Mouse (Mus musculus): ENCODE data around the gene Ppp1r36. TPM values are rescaled to one million over a fixed set of nuclear protein-coding genes. Genes with fewer than 3 reads are reported as not detected.
"Not testable (repeated sequence)": the region's sequence is repeated elsewhere in the genome, so short reads cannot be mapped to it uniquely, and the experiment has no call there.

Gene Ppp1r36
- polyA plus RNA-seq, 1 experiment from 2014 or later = 3.4 TPM

DNA sequence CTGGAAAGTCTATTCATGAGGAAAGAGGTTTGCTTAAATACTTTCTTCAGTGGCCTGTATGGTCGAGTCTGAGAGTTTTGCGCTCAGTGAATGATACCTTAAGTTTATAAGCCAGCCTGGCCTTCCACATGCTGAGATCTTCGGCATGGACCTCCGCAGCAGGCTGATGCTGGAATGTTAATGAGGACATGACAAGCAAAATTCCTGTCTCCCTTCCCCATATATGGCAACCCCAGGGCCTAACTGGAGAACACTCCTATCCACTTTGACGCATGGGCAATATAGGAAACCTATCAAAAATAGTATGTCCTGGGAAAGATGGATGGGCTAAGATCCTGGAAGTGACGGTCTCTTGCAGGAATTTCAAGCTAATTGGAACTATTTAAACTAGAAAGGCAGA is 30.8 kb downstream of the Ppp1r36 start:
- WGBS = 85% methylated on average over 6 of the region's 6 CpGs
- H3K4me1 ChIP-seq (ENCODE audit: control insufficient read depth, insufficient read depth, low read length) = peaks cover 4% of the 10 kb centered on the region; the same call in 1 of the 2 replicates
- no peak overlapping the region for H3K27ac ChIP-seq (ENCODE audit: low read depth, low read length)
- no peak overlapping the region for H3K4me2 ChIP-seq (replicated peaks; ENCODE audit: low read depth, low read length)
- ATAC-seq (ENCODE audit: low FRiP score, low TSS enrichment) = no peak
- H3K27me3 ChIP-seq (ENCODE audit: control insufficient read depth, insufficient read depth, low read length) = no peaks in the 10 kb centered on the region
- H3K9me3 ChIP-seq (ENCODE audit: control insufficient read depth, low read length) = no peaks in the 10 kb centered on the region
- no peak overlapping the region for H3K4me3 ChIP-seq (ENCODE audit: low read length)
- no peak overlapping the region for H3K9ac ChIP-seq (ENCODE audit: low read depth, low read length)
- H3K36me3 ChIP-seq (ENCODE audit: control insufficient read depth, insufficient read depth, low read length) = no peaks in the 10 kb centered on the region

DNA sequence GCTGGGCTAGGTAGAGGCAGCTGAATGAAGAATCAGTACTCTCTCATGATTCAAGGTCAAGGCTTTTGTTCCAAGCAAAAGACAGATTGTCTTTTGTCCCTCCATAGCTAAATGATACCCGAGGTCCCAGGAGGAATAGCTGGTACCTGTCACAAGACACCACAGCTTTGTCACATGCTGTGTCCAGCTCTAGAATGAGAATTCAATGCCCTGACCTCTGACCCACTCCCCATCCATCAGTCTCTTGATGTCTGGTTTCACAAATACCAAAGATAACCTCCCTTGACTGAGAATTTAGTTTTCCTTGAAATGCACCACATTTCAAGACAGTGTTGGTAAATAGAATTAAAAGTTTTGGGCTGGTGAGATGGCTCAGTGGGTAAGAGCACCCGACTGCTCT is 34.9 kb downstream of the Ppp1r36 start:
- H3K4me1 ChIP-seq (ENCODE audit: control insufficient read depth, insufficient read depth, low read length) = no peaks in the 10 kb centered on the region
- WGBS = 50% methylated on average over 2 of the region's 2 CpGs
- H3K4me3 ChIP-seq (ENCODE audit: low read length) = no peak overlapping the region
- H3K27ac ChIP-seq (ENCODE audit: low read depth, low read length) = no peak overlapping the region
- H3K9me3 ChIP-seq (ENCODE audit: control insufficient read depth, low read length) = no peaks in the 10 kb centered on the region
- no peak for ATAC-seq (ENCODE audit: low FRiP score, low TSS enrichment)
- H3K36me3 ChIP-seq (ENCODE audit: control insufficient read depth, insufficient read depth, low read length) = no peaks in the 10 kb centered on the region
- no peak overlapping the region for H3K9ac ChIP-seq (ENCODE audit: low read depth, low read length)
- H3K27me3 ChIP-seq (ENCODE audit: control insufficient read depth, insufficient read depth, low read length) = no peaks in the 10 kb centered on the region
- no peak overlapping the region for H3K4me2 ChIP-seq (replicated peaks; ENCODE audit: low read depth, low read length)

DNA sequence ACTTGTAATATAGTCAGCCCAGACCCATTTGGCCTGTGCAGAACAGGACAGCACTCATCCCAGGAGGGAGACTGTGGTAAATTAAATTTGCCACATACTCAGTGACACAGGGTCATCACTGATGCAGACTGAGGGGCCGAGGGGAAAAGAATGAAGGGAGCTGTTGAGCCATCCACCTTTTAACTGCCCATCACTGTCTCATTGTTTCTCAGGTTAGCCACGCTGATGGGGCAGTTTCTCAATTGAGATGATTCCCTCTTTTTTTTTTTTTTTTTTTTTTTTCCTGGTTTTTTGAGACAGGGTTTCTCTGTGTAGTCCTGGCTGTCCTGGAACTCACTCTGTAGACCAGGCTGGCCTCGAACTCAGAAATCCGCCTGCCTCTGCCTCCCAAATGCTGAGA is 41.1 kb downstream of the Ppp1r36 start:
- H3K9me3 ChIP-seq (ENCODE audit: control insufficient read depth, low read length); H3K9ac ChIP-seq (ENCODE audit: low read depth, low read length); H3K4me2 ChIP-seq (replicated peaks; ENCODE audit: low read depth, low read length); H3K36me3 ChIP-seq (ENCODE audit: control insufficient read depth, insufficient read depth, low read length); H3K27ac ChIP-seq (ENCODE audit: low read depth, low read length); H3K4me3 ChIP-seq (ENCODE audit: low read length); H3K4me1 ChIP-seq (ENCODE audit: control insufficient read depth, insufficient read depth, low read length); H3K27me3 ChIP-seq (ENCODE audit: control insufficient read depth, insufficient read depth, low read length); ATAC-seq (ENCODE audit: low FRiP score, low TSS enrichment): not testable (repeated sequence)
- whole genome bisulfite sequencing = 82% methylated on average over 4 of the region's 4 CpGs

DNA sequence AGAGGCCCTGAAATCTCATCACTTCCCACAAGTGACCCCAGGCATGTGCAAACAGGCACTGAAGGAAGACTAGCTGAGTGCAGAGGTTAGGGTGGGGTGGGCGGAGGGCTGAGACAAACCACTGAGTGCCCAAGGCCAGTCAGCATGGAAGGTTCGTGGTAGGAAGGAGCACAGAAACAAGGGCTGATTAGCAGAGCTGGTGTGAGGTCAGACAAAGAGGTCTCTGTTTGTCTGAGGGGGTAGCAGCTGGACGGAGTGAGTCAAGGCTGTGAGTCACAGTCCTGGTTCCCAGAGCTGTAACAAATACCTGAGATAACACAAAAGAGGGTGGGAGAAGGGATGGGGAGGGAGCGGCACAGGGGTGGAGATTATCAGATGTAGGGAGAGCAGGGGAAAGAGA is 41.7 kb downstream of the Ppp1r36 start:
- H3K9me3 ChIP-seq (ENCODE audit: control insufficient read depth, low read length) = no peaks in the 10 kb centered on the region
- H3K4me1 ChIP-seq (ENCODE audit: control insufficient read depth, insufficient read depth, low read length) = peaks cover 8% of the 10 kb centered on the region; the same call in 1 of the 2 replicates
- H3K9ac ChIP-seq (ENCODE audit: low read depth, low read length) = no peak overlapping the region
- no peak overlapping the region for H3K4me2 ChIP-seq (replicated peaks; ENCODE audit: low read depth, low read length)
- peak; percentile 44; the same call in 1 of the 2 replicates for ATAC-seq (ENCODE audit: low FRiP score, low TSS enrichment)
- no peak overlapping the region for H3K4me3 ChIP-seq (ENCODE audit: low read length)
- WGBS = 46% methylated on average over 4 of the region's 4 CpGs
- no peaks in the 10 kb centered on the region for H3K27me3 ChIP-seq (ENCODE audit: control insufficient read depth, insufficient read depth, low read length)
- no peaks in the 10 kb centered on the region for H3K36me3 ChIP-seq (ENCODE audit: control insufficient read depth, insufficient read depth, low read length)
- H3K27ac ChIP-seq (ENCODE audit: low read depth, low read length) = no peak overlapping the region

DNA sequence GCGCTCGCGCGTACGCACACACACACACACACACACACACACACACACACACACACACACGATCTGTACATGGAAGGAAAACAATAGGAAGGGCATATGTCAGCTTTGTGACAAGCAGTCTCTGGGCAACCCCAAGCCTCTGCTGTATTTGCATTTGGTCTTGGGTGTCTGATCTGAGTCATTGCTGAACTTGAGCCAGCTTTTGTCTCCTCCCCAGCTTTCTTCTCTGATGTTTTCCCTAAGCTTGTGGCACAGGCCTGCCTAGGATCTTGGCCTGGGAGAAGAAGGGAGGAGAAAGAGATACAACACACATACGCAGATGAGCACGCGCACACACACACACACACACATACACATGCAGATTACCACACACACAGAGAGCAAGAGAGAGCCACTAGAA is 46.1 kb downstream of the Ppp1r36 start:
- Histone ChIP-seq H3K4me3 (ENCODE audit: low read length) (no peak overlapping the region), H3K4me2 (replicated peaks; ENCODE audit: low read depth, low read length) (no peak overlapping the region)
- ATAC-seq (ENCODE audit: low FRiP score, low TSS enrichment) = no peak

DNA sequence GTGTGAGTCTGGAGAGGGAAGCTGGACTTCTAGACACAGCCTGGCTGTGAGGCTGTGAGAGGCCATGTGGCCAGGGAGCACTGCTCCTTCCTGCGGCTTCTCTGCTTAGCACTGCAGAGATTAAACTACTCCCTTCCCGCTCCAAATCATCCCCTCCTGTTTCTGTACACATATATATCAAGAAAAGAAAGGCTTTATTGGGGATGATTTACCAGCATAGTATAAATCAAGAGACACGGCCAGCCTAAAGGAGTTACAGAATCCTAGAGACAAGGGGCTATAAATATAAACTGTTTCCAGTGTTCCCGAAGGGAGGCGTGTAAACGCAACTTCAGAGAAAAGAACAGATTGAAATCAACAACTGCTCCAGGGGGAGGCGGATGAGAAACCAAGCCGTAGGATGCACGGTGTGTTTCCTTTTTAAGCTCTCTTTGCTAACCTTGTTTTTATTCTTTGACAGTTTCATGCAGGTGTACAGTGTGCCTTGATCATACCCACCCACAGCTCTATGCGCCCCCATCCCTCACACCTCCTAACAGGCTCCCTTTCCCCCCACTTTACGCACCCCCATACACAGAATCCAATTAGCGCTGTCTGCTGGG is 47.4 kb downstream of the Ppp1r36 start:
- peak; percentile 90 for ATAC-seq (ENCODE audit: low FRiP score, low TSS enrichment)
- no peak overlapping the region; the same call in 1 of the 2 replicates for H3K4me2 ChIP-seq (replicated peaks; ENCODE audit: low read depth, low read length)

More for the DNA sequence above, 46.1 kb downstream of the Ppp1r36 start:
- Histone ChIP-seq H3K9ac (ENCODE audit: low read depth, low read length) (no peak overlapping the region), H3K27ac (ENCODE audit: low read depth, low read length) (no peak overlapping the region), H3K27me3 (ENCODE audit: control insufficient read depth, insufficient read depth, low read length) (no peaks in the 10 kb centered on the region), H3K36me3 (ENCODE audit: control insufficient read depth, insufficient read depth, low read length) (no peaks in the 10 kb centered on the region), H3K4me1 (ENCODE audit: control insufficient read depth, insufficient read depth, low read length) (peaks cover 14% of the 10 kb centered on the region; the same call in 1 of the 2 replicates), H3K9me3 (ENCODE audit: control insufficient read depth, low read length) (no peaks in the 10 kb centered on the region)
- WGBS = 78% methylated on average over 9 of the region's 9 CpGs

DNA sequence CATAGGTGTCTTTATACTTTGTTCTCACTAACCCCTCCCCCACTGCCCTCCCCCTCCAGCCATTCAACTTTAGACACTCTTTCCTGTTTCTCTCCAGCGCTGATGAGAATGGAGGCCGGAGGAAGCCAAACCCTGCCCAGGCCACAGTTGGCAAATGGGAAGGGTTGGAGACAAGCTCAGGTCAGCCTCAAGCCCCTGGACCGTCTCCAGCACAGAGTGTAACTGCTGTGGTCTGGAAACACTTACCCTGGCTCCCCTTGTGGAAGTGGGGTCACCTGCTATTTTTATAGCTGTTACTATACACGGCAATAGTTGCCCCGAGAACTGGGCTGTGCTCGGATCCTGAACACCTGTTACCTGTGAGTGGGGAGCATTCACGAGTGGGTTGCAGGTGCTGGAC is 49.3 kb downstream of the Ppp1r36 start:
- Histone ChIP-seq H3K27me3 (ENCODE audit: control insufficient read depth, insufficient read depth, low read length) (no peaks in the 10 kb centered on the region), H3K36me3 (ENCODE audit: control insufficient read depth, insufficient read depth, low read length) (no peaks in the 10 kb centered on the region), H3K9ac (ENCODE audit: low read depth, low read length) (no peak overlapping the region), H3K4me2 (replicated peaks; ENCODE audit: low read depth, low read length) (no peak overlapping the region), H3K4me1 (ENCODE audit: control insufficient read depth, insufficient read depth, low read length) (peaks cover 11% of the 10 kb centered on the region; the same call in 1 of the 2 replicates), H3K27ac (ENCODE audit: low read depth, low read length) (no peak overlapping the region), H3K4me3 (ENCODE audit: low read length) (no peak overlapping the region), H3K9me3 (ENCODE audit: control insufficient read depth, low read length) (no peaks in the 10 kb centered on the region)
- WGBS = 62% methylated on average over 7 of the region's 7 CpGs
- no peak for ATAC-seq (ENCODE audit: low FRiP score, low TSS enrichment)

More for the DNA sequence above, 47.4 kb downstream of the Ppp1r36 start:
- no peaks in the 10 kb centered on the region for H3K9me3 ChIP-seq (ENCODE audit: control insufficient read depth, low read length)
- peak overlapping the region; percentile 42; the same call in 1 of the 2 replicates for H3K27ac ChIP-seq (ENCODE audit: low read depth, low read length)
- WGBS = 20% methylated on average over 12 of the region's 12 CpGs
- no peaks in the 10 kb centered on the region for H3K27me3 ChIP-seq (ENCODE audit: control insufficient read depth, insufficient read depth, low read length)
- no peaks in the 10 kb centered on the region for H3K36me3 ChIP-seq (ENCODE audit: control insufficient read depth, insufficient read depth, low read length)
- H3K4me3 ChIP-seq (ENCODE audit: low read length) = no peak overlapping the region
- H3K4me1 ChIP-seq (ENCODE audit: control insufficient read depth, insufficient read depth, low read length) = peaks cover 11% of the 10 kb centered on the region; the same call in 1 of the 2 replicates
- no peak overlapping the region for H3K9ac ChIP-seq (ENCODE audit: low read depth, low read length)

DNA sequence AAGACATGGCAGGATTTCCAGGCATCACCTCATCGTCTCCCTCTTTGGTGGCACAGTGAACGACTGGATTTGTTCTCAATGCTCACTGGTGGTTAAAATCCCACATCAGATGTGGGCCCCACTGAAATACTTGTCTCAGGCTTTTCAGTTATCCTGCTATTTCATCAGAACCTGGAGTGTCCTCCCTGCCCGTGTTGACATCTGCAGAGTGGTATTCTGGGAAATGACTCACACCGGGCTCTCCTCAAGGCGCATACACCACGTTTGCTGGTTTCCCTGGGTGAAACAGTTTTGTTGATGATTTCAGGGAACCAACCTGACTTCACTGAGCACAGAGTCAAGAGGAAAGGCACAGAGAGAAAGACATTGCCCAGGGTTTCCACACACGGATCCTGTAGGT is 49.9 kb downstream of the Ppp1r36 start:
- H3K4me2 ChIP-seq (replicated peaks; ENCODE audit: low read depth, low read length) = no peak overlapping the region
- 62% methylated on average over 7 of the region's 7 CpGs for WGBS
- ATAC-seq (ENCODE audit: low FRiP score, low TSS enrichment) = no peak
- no peaks in the 10 kb centered on the region for H3K9me3 ChIP-seq (ENCODE audit: control insufficient read depth, low read length)
- H3K27me3 ChIP-seq (ENCODE audit: control insufficient read depth, insufficient read depth, low read length) = no peaks in the 10 kb centered on the region
- peaks cover 11% of the 10 kb centered on the region; the same call in 1 of the 2 replicates for H3K4me1 ChIP-seq (ENCODE audit: control insufficient read depth, insufficient read depth, low read length)
- no peak overlapping the region for H3K4me3 ChIP-seq (ENCODE audit: low read length)
- no peak overlapping the region for H3K9ac ChIP-seq (ENCODE audit: low read depth, low read length)
- H3K36me3 ChIP-seq (ENCODE audit: control insufficient read depth, insufficient read depth, low read length) = no peaks in the 10 kb centered on the region
- H3K27ac ChIP-seq (ENCODE audit: low read depth, low read length) = no peak overlapping the region

DNA sequence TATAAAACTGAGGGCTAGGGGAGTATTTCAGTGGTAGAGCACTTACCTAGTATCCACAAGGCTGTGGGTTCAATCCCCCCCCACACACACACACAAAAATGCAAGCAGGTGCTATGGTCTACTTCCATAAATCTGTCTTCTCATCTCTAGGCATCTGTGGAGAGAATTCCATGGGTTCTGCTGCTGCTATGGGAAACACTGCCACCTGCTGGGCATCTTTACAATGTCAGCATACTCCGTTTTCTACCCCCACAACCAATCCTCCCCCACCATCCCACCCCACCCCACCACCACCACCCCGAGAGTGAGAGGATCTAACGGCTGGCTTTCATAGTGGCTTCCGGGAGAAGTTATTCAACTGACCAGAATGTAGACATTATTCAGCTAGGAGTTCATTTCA is 54.7 kb downstream of the Ppp1r36 start:
- no peaks in the 10 kb centered on the region for H3K9me3 ChIP-seq (ENCODE audit: control insufficient read depth, low read length)
- no peak overlapping the region for H3K27ac ChIP-seq (ENCODE audit: low read depth, low read length)
- H3K27me3 ChIP-seq (ENCODE audit: control insufficient read depth, insufficient read depth, low read length) = no peaks in the 10 kb centered on the region
- H3K36me3 ChIP-seq (ENCODE audit: control insufficient read depth, insufficient read depth, low read length) = no peaks in the 10 kb centered on the region
- no peak overlapping the region for H3K4me2 ChIP-seq (replicated peaks; ENCODE audit: low read depth, low read length)
- ATAC-seq (ENCODE audit: low FRiP score, low TSS enrichment) = peak; percentile 50; the same call in 1 of the 2 replicates
- no peaks in the 10 kb centered on the region for H3K4me1 ChIP-seq (ENCODE audit: control insufficient read depth, insufficient read depth, low read length)
- no peak overlapping the region for H3K9ac ChIP-seq (ENCODE audit: low read depth, low read length)
- no peak overlapping the region for H3K4me3 ChIP-seq (ENCODE audit: low read length)
- WGBS = 7% methylated on average over 4 of the region's 4 CpGs

Measured in kidney, embryonic 14.5 days (tissue).